Mouse (Mus musculus) kidney, adult 2 months (tissue): ENCODE data around the gene Fyttd1.

ENCODE experiments used
- CTCF ChIP-seq: fragments of 200-500 bp; conservative IDR thresholded peaks from 2 replicates; pipeline ENCODE4 v1.5.1; 2011; ENCODE audit warnings: low read depth, mild to moderate bottlenecking, control low read depth, low read length, moderate library complexity, mixed read lengths; ENCODE audit not compliant: insufficient read depth, insufficient read length
- POLR2A ChIP-seq: fragments of 200-500 bp; IDR thresholded peaks from one replicate; pipeline ENCODE4 v1.6.1; 2011; ENCODE audit warnings: low read depth, low read length, control low read depth

DNA sequence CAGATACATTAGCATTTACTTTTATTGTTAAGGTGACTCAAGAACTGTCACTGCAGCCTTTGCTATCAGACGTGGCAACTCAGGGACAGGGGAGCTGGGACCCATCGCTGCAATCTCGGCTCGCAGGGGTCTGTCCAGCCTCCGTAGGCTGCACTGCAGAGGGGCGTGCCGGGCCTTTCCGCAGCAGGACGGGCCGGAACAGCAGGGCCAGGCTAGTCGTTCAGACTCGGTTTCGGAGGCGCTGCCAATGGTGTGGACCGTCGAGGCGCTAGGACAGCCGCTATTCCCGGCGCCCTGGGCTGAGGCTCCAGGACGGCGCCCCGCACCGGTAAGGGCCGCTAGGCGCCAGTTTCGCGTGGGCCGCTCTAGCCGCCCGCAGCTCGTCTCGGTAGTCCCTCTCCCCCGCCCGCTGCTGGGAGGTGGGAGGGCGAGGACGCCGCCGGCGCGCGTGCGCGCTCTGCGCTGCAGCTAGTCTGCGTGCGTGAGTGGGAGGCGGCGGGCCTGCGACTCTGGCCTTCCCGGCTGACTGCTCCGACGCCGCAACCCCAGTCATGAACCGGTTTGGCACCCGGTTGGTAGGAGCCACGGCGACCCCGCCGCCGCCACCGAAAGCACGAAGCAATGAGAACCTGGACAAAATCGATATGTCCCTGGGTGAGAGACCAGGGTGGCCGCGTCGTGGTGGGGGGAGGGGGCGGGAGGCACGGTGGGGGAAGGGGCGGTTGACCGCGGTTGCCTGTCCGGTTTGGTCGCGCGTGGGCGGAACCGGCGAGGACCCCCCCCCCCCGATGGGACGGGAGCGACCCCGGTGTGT is at the start of gene Fyttd1, which contains the start of gene Rubcn:
- TF ChIP-seq CTCF (0 out of 2 replicates have a peak, but pooled peaks have one; percentile 34), POLR2A (peak; percentile 40)
